Mouse (Mus musculus): ENCODE measurements at regions not wholly inside any gene's neighbourhood (a gene's known extent, or its start where the extent isn't known, plus 50 kb on each side); places are given as distances from the start of the nearest gene placed in this dataset.

- Histone ChIP-seq H3K9ac (ENCODE audit: low read depth, low read length) (no peak overlapping the region), H3K36me3 (ENCODE audit: control insufficient read depth, insufficient read depth, low read length) (no peaks in the 10 kb centered on the region), H3K27ac (replicated peaks; ENCODE audit: insufficient read depth, low read depth, low read length) (no peak overlapping the region), H3K79me2 (ENCODE audit: control insufficient read depth, insufficient read depth, low read length) (no peaks in the 10 kb centered on the region), H3K4me1 (ENCODE audit: control insufficient read depth, insufficient read depth, low read length) (no peaks in the 10 kb centered on the region), H3K4me3 (ENCODE audit: insufficient read depth, low read depth, low read length) (no peak overlapping the region), H3K27me3 (ENCODE audit: control insufficient read depth, insufficient read depth, low read length) (no peaks in the 10 kb centered on the region)
- peak; percentile 16 for DNase-seq (ENCODE audit: extremely low read depth, low read depth, low spot score)
- 45% methylated on average over 5 of the region's 5 CpGs for WGBS
- TF ChIP-seq POLR2A (IDR thresholded peaks at IDR 0.05; ENCODE audit: extremely low read depth, insufficient read depth, low read length) (no peak), CTCF (IDR thresholded peaks at IDR 0.05; ENCODE audit: low read depth, low read length) (no peak)
Observed at GRCm38 (mm10) chr11:111321576-111321975, 255.6 kb downstream of the Kcnj2 start.

- H3K27me3 ChIP-seq (ENCODE audit: control insufficient read depth, insufficient read depth, low read length): no peaks in the 10 kb centered on the region
- no peaks in the 10 kb centered on the region for H3K4me1 ChIP-seq (ENCODE audit: control insufficient read depth, insufficient read depth, low read length)
- DNase-seq (ENCODE audit: extremely low read depth, low read depth, low spot score): no peak
- H3K27ac ChIP-seq (replicated peaks; ENCODE audit: insufficient read depth, low read depth, low read length): no peak overlapping the region
- H3K36me3 ChIP-seq (ENCODE audit: control insufficient read depth, insufficient read depth, low read length): no peaks in the 10 kb centered on the region
- no peak overlapping the region for H3K9ac ChIP-seq (ENCODE audit: low read depth, low read length)
- no peaks in the 10 kb centered on the region for H3K79me2 ChIP-seq (ENCODE audit: control insufficient read depth, insufficient read depth, low read length)
- no peak for TF ChIP-seq CTCF (IDR thresholded peaks at IDR 0.05; ENCODE audit: low read depth, low read length)
- no peak for TF ChIP-seq POLR2A (IDR thresholded peaks at IDR 0.05; ENCODE audit: extremely low read depth, insufficient read depth, low read length)
- no peak overlapping the region for H3K4me3 ChIP-seq (ENCODE audit: insufficient read depth, low read depth, low read length)
- WGBS: 82% methylated on average over 5 of the region's 5 CpGs
Observed at GRCm38 (mm10) chr11:111324453-111325010, 258.6 kb downstream of the Kcnj2 start.

- TF ChIP-seq CTCF (IDR thresholded peaks at IDR 0.05; ENCODE audit: low read depth, low read length): no peak
- TF ChIP-seq POLR2A (IDR thresholded peaks at IDR 0.05; ENCODE audit: extremely low read depth, insufficient read depth, low read length): no peak
- H3K27ac ChIP-seq (replicated peaks; ENCODE audit: insufficient read depth, low read depth, low read length): no peak overlapping the region
- WGBS: 62% methylated on average over 3 of the region's 3 CpGs
Observed at GRCm38 (mm10) chr11:111326915-111327314, 261.0 kb downstream of the Kcnj2 start.

GRCm38 (mm10) chr11:111328258-111328657, 262.3 kb downstream of the Kcnj2 start:
- H3K9ac ChIP-seq (ENCODE audit: low read depth, low read length): no peak overlapping the region
- 77% methylated on average over 1 of the region's 1 CpGs for WGBS
- TF ChIP-seq POLR2A (IDR thresholded peaks at IDR 0.05; ENCODE audit: extremely low read depth, insufficient read depth, low read length) (no peak), CTCF (IDR thresholded peaks at IDR 0.05; ENCODE audit: low read depth, low read length) (no peak)
- no peaks in the 10 kb centered on the region for H3K36me3 ChIP-seq (ENCODE audit: control insufficient read depth, insufficient read depth, low read length)
- no peak overlapping the region for H3K27ac ChIP-seq (replicated peaks; ENCODE audit: insufficient read depth, low read depth, low read length)
- DNase-seq (ENCODE audit: extremely low read depth, low read depth, low spot score): no peak
- H3K4me1 ChIP-seq (ENCODE audit: control insufficient read depth, insufficient read depth, low read length): no peaks in the 10 kb centered on the region
- no peaks in the 10 kb centered on the region for H3K79me2 ChIP-seq (ENCODE audit: control insufficient read depth, insufficient read depth, low read length)
- H3K27me3 ChIP-seq (ENCODE audit: control insufficient read depth, insufficient read depth, low read length): no peaks in the 10 kb centered on the region
- H3K4me3 ChIP-seq (ENCODE audit: insufficient read depth, low read depth, low read length): no peak overlapping the region

More at GRCm38 (mm10) chr11:111326915-111327314, 261.0 kb downstream of the Kcnj2 start:
- Histone ChIP-seq H3K4me1 (ENCODE audit: control insufficient read depth, insufficient read depth, low read length) (no peaks in the 10 kb centered on the region), H3K36me3 (ENCODE audit: control insufficient read depth, insufficient read depth, low read length) (no peaks in the 10 kb centered on the region), H3K79me2 (ENCODE audit: control insufficient read depth, insufficient read depth, low read length) (no peaks in the 10 kb centered on the region), H3K27me3 (ENCODE audit: control insufficient read depth, insufficient read depth, low read length) (no peaks in the 10 kb centered on the region), H3K4me3 (ENCODE audit: insufficient read depth, low read depth, low read length) (no peak overlapping the region), H3K9ac (ENCODE audit: low read depth, low read length) (no peak overlapping the region)
- DNase-seq (ENCODE audit: extremely low read depth, low read depth, low spot score): no peak

- Histone ChIP-seq H3K27ac (replicated peaks; ENCODE audit: insufficient read depth, low read depth, low read length) (no peak overlapping the region), H3K4me3 (ENCODE audit: insufficient read depth, low read depth, low read length) (no peak overlapping the region), H3K27me3 (ENCODE audit: control insufficient read depth, insufficient read depth, low read length) (no peaks in the 10 kb centered on the region), H3K36me3 (ENCODE audit: control insufficient read depth, insufficient read depth, low read length) (no peaks in the 10 kb centered on the region), H3K4me1 (ENCODE audit: control insufficient read depth, insufficient read depth, low read length) (no peaks in the 10 kb centered on the region), H3K79me2 (ENCODE audit: control insufficient read depth, insufficient read depth, low read length) (no peaks in the 10 kb centered on the region), H3K9ac (ENCODE audit: low read depth, low read length) (no peak overlapping the region)
- TF ChIP-seq POLR2A (IDR thresholded peaks at IDR 0.05; ENCODE audit: extremely low read depth, insufficient read depth, low read length) (no peak), CTCF (IDR thresholded peaks at IDR 0.05; ENCODE audit: low read depth, low read length) (no peak)
- no peak for DNase-seq (ENCODE audit: extremely low read depth, low read depth, low spot score)
Observed at GRCm38 (mm10) chr11:111331592-111331991, 265.6 kb downstream of the Kcnj2 start.

- Histone ChIP-seq H3K27ac (replicated peaks; ENCODE audit: insufficient read depth, low read depth, low read length) (no peak overlapping the region), H3K4me3 (ENCODE audit: insufficient read depth, low read depth, low read length) (no peak overlapping the region), H3K9ac (ENCODE audit: low read depth, low read length) (no peak overlapping the region), H3K27me3 (ENCODE audit: control insufficient read depth, insufficient read depth, low read length) (no peaks in the 10 kb centered on the region), H3K79me2 (ENCODE audit: control insufficient read depth, insufficient read depth, low read length) (no peaks in the 10 kb centered on the region), H3K4me1 (ENCODE audit: control insufficient read depth, insufficient read depth, low read length) (no peaks in the 10 kb centered on the region), H3K36me3 (ENCODE audit: control insufficient read depth, insufficient read depth, low read length) (no peaks in the 10 kb centered on the region)
- TF ChIP-seq POLR2A (IDR thresholded peaks at IDR 0.05; ENCODE audit: extremely low read depth, insufficient read depth, low read length) (no peak), CTCF (IDR thresholded peaks at IDR 0.05; ENCODE audit: low read depth, low read length) (no peak)
- 74% methylated on average over 3 of the region's 3 CpGs for WGBS
- DNase-seq (ENCODE audit: extremely low read depth, low read depth, low spot score): no peak
Observed at GRCm38 (mm10) chr11:111333021-111333420, 267.1 kb downstream of the Kcnj2 start.
